Mouse (Mus musculus) small intestine, adult 2 months (tissue): ENCODE data around the gene Slc7a11.

ENCODE experiments used
- CTCF ChIP-seq: fragments of 200-500 bp; IDR thresholded peaks from 2 replicates; pipeline ENCODE4 v1.5.1; 2012; ENCODE audit warnings: low read depth, mild to moderate bottlenecking, control low read depth, inconsistent platforms, low read length, moderate library complexity, mixed read lengths; ENCODE audit not compliant: insufficient replicate concordance, insufficient read length; ENCODE audit errors: extremely low read depth
- POLR2A ChIP-seq: fragments of 200-500 bp; IDR thresholded peaks from 2 replicates; pipeline ENCODE4 v1.6.1; 2012; ENCODE audit warnings: low read depth, mild to moderate bottlenecking, control low read depth, inconsistent platforms, low read length, moderate library complexity

- TF ChIP-seq POLR2A, result no peak
- TF ChIP-seq CTCF, result no peak
Measured at GRCm38 (mm10) chr3:50491678-50492077, 48.3 kb upstream of the Slc7a11 start.
